Mouse (Mus musculus) heart, adult 2 months (tissue): ENCODE measurements around the gene Eci1. TPM values are rescaled to one million over a fixed set of nuclear protein-coding genes. Genes with fewer than 3 reads are reported as not detected.

Experiments used
- DNase-seq, 2 experiments: peaks; one replicate each; pipeline ENCODE4 v3.0.0; 2021
- H3K27ac ChIP-seq: fragments of 200-600 bp; 2 replicates; pipeline ENCODE4 v1.8.1; 2022
- H3K27me3 ChIP-seq: fragments of 200-500 bp; 2 replicates; pipeline ENCODE4 v1.6.1; 2012; ENCODE audit warnings: mild to moderate bottlenecking, low read length, inconsistent platforms, mixed read lengths; ENCODE audit not compliant: control insufficient read depth, insufficient read depth
- H3K36me3 ChIP-seq: fragments of 200-500 bp; 2 replicates; pipeline ENCODE4 v1.6.1; 2012; ENCODE audit warnings: low read length, inconsistent platforms; ENCODE audit not compliant: control insufficient read depth, insufficient read depth
- H3K4me1 ChIP-seq: fragments of 200-500 bp; 2 replicates; pipeline ENCODE4 v1.6.1; 2011; ENCODE audit warnings: low read length; ENCODE audit not compliant: control insufficient read depth, insufficient read depth
- H3K4me3 ChIP-seq: fragments of 200-600 bp; 2 replicates; pipeline ENCODE4 v1.8.1; 2022
- H3K79me2 ChIP-seq: fragments of 200-500 bp; replicated peaks from 2 replicates; pipeline ENCODE4 v1.6.1; 2012; ENCODE audit warnings: mild to moderate bottlenecking, inconsistent platforms, low read length, moderate library complexity, mixed read lengths; ENCODE audit not compliant: control insufficient read depth, insufficient read depth
- H3K9ac ChIP-seq: fragments of 200-500 bp; 2 replicates; pipeline ENCODE4 v1.6.1; 2012; ENCODE audit warnings: low read depth, mild to moderate bottlenecking, control low read depth, inconsistent platforms, low read length, mixed read lengths
- CTCF ChIP-seq: fragments of 200-600 bp; IDR thresholded peaks from 2 replicates; pipeline ENCODE4 v1.8.1; 2022; ENCODE audit warnings: antibody characterized with exemption, mild to moderate bottlenecking, moderate library complexity
- EP300 ChIP-seq: fragments of 200-500 bp; IDR thresholded peaks from 2 replicates; pipeline ENCODE4 v1.6.1; 2011; ENCODE audit warnings: low read depth, low read length, control low read depth; ENCODE audit not compliant: insufficient read depth
- POLR2A ChIP-seq: fragments of 200-500 bp; IDR thresholded peaks from 2 replicates; pipeline ENCODE4 v1.6.1; 2011; ENCODE audit warnings: mild to moderate bottlenecking, low read depth, low read length, control low read depth; ENCODE audit not compliant: insufficient read depth
- WGBS: fragments of 180-500 bp; shearing (Covaris S2); methylation state at CpG from one replicate; pipeline ENCODE4 v1.1.7; 2018; 5-methylcytosine and 5-hydroxymethylcytosine counted together
- intact Hi-C: fragments of 180-260 bp; cut with DNase I; formaldehyde crosslinking; loops from one replicate; pipeline ENCODE4 v1.15.1; 2025
- polyA plus RNA-seq: library from polyadenylated mRNA; depleted of rRNA; stranded (reverse); fragments of >200 nt; gene quantifications from 2 replicates; pipeline ENCODE4 v1.2.3, GENCODE M21; 2012
- total RNA-seq, 2 experiments: library from RNA; stranded (reverse); gene quantifications; 2 replicates each; pipeline ENCODE4 v1.2.3; 2021

Gene Eci1
- total and polyA plus RNA-seq, 3 experiments, result 414 to 487 (median 421) TPM

DNA sequence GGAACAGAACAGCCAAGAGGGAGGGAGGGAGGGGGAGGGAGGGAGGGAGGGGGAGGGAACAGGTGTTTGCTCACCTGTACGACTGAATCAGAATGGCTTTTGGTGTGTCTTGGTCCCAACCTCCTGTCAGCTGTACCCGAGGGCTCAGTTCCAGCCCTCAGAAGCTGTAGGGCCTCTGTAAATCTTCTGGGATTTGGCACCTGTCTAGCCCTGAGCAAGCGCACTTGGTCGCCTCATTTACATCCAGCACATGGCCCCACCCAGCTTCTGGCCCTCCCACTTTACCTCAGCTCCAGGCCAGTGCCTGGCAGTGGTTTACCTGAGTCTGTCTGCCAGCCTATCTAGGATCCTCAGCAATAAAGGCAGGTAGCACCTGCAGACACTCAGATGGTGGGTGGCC is 32.9 kb upstream of the Eci1 start:
- Histone ChIP-seq H3K79me2 (no peaks in the 10 kb centered on the region), H3K27me3 (no peaks in the 10 kb centered on the region), H3K4me1 (no peaks in the 10 kb centered on the region), H3K36me3 (no peaks in the 10 kb centered on the region), H3K9ac (no peak overlapping the region), H3K4me3 (no peak overlapping the region), H3K27ac (no peak overlapping the region)
- intact Hi-C loops, result no loop called here
- DNase-seq, result no peak
- no peak for TF ChIP-seq CTCF
- no peak for TF ChIP-seq POLR2A
- TF ChIP-seq EP300, result no peak
- 65% methylated on average over 4 of the region's 4 CpGs for WGBS

GRCm38 (mm10) chr17:24394456-24394855 is 32.0 kb upstream of the Eci1 start:
- DNase-seq, result no peak
- intact Hi-C loops, result no loop called here
- 91% methylated on average over 7 of the region's 7 CpGs for WGBS

GRCm38 (mm10) chr17:24402371-24402770 is 24.1 kb upstream of the Eci1 start:
- 64% methylated on average over 3 of the region's 3 CpGs for WGBS
- Histone ChIP-seq H3K4me3 (no peak overlapping the region), H3K79me2 (no peaks in the 10 kb centered on the region), H3K36me3 (no peaks in the 10 kb centered on the region), H3K4me1 (no peaks in the 10 kb centered on the region), H3K9ac (no peak overlapping the region), H3K27me3 (no peaks in the 10 kb centered on the region), H3K27ac (no peak overlapping the region)
- intact Hi-C loops, result no loop called here
- TF ChIP-seq EP300, result no peak
- TF ChIP-seq POLR2A, result no peak
- TF ChIP-seq CTCF, result no peak
- DNase-seq, result no peak

More at GRCm38 (mm10) chr17:24394456-24394855, 32.0 kb upstream of the Eci1 start:
- no peak overlapping the region for H3K4me3 ChIP-seq
- H3K27me3 ChIP-seq, result no peaks in the 10 kb centered on the region
- TF ChIP-seq EP300, result no peak
- no peak for TF ChIP-seq POLR2A
- no peak for TF ChIP-seq CTCF
- no peaks in the 10 kb centered on the region for H3K4me1 ChIP-seq
- H3K79me2 ChIP-seq, result no peaks in the 10 kb centered on the region
- H3K9ac ChIP-seq, result no peak overlapping the region
- no peak overlapping the region for H3K27ac ChIP-seq
- no peaks in the 10 kb centered on the region for H3K36me3 ChIP-seq

DNA sequence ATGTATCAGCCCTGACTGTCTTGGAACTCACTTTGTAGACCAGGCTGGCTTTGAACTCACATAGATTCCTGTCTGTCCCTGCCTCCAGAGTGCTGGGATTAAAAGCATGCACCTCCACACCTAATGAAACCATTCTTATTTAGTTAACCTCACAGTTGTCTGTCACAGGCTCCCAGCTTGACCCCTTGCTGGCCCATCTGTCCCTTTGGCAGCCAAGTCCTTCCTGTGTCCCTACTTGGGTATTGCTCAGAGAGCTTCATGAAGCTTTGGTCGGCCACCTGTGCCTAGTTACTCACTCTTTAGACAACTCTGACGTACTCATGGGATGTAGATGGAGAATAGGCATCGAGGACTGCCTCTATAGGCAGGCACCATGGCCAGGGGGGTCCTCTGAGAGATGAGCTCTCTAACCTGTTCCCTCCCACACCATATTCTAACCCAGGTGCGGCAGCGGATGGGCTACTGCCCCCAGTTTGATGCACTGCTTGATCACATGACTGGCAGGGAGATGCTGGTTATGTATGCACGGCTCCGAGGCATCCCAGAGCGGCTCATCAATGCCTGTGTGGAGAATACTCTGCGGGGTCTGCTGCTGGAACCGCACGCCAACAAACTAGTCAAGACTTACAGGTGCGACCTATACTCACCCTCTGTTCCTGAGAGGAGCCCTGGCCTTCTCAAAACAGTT is 19.2 kb upstream of the Eci1 start:
- Histone ChIP-seq H3K4me3 (no peak overlapping the region), H3K4me1 (no peaks in the 10 kb centered on the region), H3K79me2 (no peaks in the 10 kb centered on the region), H3K9ac (no peak overlapping the region), H3K27me3 (no peaks in the 10 kb centered on the region), H3K36me3 (no peaks in the 10 kb centered on the region), H3K27ac (no peak overlapping the region)
- 86% methylated on average over 12 of the region's 12 CpGs for WGBS
- DNase-seq, result no peak
- intact Hi-C loops, result no loop called here
- TF ChIP-seq CTCF (no peak), POLR2A (no peak), EP300 (no peak)

GRCm38 (mm10) chr17:24413557-24414211 is 12.8 kb upstream of the Eci1 start:
- DNase-seq, result peak in 1 of 2 experiments; percentile 30
- Histone ChIP-seq H3K27ac (peak overlapping the region; percentile 93), H3K36me3 (peaks cover 15% of the 10 kb centered on the region), H3K4me1 (peaks cover 6% of the 10 kb centered on the region), H3K27me3 (no peaks in the 10 kb centered on the region), H3K79me2 (peaks cover 10% of the 10 kb centered on the region), H3K4me3 (peak overlapping the region; percentile 92), H3K9ac (peak overlapping the region; percentile 71)
- TF ChIP-seq CTCF (peak; percentile 35), EP300 (no peak)
- intact Hi-C loops, result loop anchor here (2.0 kb wide), 1 partner anchor 61 kb away; no protein-coding TSS in a partner anchor
- 17% methylated on average over 22 of the region's 22 CpGs for WGBS
